Mouse (Mus musculus) kidney, postnatal 25 days (tissue): Measurements from ENCODE around the gene Actb.

Experiments used
- DNase-seq, 2 experiments: peaks; one replicate each; pipeline ENCODE4 v3.0.0; 2021; ENCODE audit warnings: mixed read lengths in 2 of 2

The Actb gene

DNA sequence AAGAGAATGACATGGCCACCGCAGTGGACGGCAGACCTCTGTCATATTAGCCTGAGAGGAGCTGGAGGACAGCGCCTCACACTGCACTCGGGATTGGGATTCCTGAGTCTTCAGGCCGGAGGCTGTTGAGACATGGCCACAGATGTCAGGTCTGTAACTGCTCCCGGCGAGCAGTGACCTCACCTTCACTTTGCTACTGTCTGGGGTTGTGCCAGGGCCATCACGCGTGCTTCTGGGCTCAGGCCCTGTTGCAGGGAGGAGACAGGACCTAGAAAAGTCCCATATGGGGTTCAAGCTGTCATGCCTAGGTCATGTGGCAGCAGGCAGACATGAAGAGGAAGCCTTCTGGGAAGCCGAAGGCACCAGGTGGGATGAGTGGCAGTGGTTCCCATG, 31.0 kb downstream of the Actb start:
- DNase-seq = no peak

DNA sequence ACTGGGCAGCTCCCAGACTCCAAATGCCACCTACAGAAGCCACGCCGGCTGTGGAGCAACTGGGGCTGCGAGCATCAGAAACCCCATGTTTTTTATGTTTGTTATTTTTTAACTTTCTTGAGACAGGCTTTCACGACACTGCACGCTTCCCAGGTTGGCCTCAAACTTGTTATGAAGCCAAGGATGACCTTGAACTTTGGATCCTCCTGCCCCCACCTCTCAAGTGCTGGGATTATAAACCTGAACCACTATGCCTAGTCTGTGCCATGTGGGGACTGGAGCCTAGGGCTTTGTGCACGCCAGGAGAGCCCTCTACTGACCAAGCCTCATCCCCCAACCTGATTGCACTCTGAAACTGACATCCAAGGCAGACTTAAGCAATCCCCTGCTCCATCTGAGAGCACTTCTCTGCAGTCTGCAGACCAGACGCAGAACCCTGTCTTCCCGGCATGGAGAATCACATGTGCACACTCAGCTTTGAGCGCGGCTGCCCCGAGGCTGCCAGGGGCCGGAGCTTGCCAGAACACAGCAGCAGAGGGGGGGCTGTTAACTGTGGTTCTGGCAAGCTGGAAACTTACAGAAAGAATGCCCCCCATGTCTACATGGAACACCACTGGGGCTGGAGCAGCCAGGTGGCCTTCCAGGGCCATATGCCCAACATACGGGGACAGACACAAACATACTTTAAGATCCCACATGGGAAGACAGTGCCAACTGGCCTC, 31.6 kb downstream of the Actb start:
- peak in 1 of 2 experiments; percentile 17 for DNase-seq

DNA sequence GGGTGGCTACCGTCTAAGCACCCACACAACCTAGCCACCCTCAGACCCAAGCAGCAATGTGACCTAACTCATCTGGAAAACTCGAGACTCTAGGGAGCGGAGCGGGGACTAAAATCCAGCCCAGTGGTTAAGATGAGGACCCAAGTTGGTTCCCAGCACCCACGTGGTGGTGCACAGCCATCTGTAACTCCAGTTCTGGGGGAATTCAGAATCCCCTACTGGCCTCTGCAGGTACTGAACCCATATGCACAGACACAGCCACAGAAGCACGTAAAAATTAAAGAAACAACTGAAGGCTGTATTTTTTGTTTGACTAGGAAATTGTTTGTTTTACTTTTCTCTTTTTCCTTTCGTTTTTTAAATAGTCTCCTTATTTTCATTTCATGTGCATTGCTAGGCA, 32.8 kb downstream of the Actb start:
- no peak for DNase-seq

DNA sequence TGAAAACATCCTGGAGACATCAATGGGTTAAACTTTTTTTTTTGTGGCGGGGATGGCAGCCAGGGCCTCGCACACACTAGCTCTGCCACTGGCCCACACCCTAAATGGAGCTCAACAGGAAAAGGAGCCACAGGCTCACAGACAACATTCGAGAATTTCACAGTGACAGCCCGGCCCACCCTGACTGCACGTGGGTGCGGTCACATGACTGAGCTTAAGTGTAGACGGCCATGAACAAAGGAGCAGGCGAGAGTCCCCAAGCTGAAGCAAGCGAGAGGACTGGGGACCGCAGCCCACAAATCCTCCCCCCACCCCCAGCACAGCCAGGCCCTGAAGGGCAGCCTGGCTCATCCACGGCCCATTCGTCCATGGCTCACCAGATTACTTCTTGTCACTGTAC, 34.8 kb downstream of the Actb start:
- DNase-seq = no peak

GRCm38 (mm10) chr5:142869463-142869862, 37.1 kb downstream of the Actb start:
- DNase-seq = no peak

DNA sequence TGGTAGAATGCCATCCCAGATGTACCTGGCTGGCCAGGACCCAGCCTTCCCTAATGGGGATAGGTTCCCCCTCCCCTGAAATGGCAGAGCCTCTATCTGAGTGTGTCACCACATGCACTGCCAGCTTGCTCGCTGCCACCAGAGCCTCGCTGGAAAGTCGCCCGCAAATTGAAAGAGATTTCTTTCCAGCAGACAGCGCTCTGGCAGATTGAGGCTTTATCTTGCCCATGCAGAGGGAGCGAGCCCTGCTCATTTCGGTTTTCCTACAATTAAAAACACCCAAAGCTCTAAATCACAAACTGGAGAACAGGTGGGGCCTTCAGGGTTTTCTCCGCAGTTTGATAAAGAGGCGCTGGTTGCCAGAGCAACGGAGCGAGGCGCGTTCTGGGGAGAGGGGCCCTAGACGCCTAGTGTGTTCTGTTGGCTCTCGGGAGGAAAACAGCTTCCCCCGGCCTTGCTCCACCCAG, 48.8 kb downstream of the Actb start:
- no peak for DNase-seq

DNA sequence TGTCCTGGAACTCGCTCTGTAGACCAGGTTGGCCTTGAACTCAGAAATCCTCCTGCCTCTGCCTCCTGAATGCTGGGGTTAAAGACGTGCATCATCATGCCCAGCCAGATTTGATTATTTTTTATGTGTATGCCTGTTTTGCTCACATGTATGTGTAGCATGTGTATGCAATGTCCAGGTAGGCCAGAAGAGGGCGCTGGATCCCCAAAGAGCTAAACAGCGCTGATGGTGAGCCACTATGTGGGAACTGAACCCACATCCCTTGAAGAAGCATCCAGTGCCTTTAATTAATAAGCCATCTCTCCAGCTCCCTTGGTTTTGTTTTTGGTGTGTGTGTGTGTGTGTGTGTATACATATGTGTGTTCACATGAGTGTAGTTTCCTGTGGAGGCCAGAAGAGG, 50.1 kb downstream of the Actb start:
- no peak for DNase-seq

DNA sequence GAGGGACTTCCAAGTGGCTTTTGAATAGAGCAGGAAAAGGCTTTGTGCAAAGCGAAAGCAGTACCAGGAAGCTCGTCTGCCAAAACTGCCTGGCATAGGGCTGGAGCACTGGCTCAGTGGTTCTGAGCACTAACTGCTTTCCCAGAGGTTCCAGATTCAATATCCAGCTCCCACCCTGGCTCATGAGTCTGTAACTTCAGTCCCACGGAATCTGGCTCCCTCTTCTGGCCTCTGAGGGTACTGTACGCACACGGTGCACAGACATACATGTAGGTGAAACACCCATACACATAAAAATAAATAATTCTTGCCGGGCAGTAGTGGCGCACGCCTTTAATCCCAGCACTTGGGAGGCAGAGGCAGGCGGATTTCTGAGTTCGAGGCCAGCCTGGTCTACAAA, 51.7 kb downstream of the Actb start:
- peak; percentile 53 to 65 for DNase-seq

- DNase-seq = no peak
These were observed 53.0 kb downstream of the Actb start for GRCm38 (mm10) chr5:142853585-142853984.
